Mouse (Mus musculus): ENCODE data around the gene Ankrd55. TPM values are rescaled to one million over a fixed set of nuclear protein-coding genes. Genes with fewer than 3 reads are reported as not detected.
A peak's percentile ranks its signal among the peaks of the same experiment; 100 is the strongest.

Gene Ankrd55
- total RNA-seq (2015; ENCODE audit: low replicate concordance) (not detected in 2 replicates), total RNA-seq (2017; ENCODE audit: low replicate concordance) (not detected in 2 replicates)

DNA sequence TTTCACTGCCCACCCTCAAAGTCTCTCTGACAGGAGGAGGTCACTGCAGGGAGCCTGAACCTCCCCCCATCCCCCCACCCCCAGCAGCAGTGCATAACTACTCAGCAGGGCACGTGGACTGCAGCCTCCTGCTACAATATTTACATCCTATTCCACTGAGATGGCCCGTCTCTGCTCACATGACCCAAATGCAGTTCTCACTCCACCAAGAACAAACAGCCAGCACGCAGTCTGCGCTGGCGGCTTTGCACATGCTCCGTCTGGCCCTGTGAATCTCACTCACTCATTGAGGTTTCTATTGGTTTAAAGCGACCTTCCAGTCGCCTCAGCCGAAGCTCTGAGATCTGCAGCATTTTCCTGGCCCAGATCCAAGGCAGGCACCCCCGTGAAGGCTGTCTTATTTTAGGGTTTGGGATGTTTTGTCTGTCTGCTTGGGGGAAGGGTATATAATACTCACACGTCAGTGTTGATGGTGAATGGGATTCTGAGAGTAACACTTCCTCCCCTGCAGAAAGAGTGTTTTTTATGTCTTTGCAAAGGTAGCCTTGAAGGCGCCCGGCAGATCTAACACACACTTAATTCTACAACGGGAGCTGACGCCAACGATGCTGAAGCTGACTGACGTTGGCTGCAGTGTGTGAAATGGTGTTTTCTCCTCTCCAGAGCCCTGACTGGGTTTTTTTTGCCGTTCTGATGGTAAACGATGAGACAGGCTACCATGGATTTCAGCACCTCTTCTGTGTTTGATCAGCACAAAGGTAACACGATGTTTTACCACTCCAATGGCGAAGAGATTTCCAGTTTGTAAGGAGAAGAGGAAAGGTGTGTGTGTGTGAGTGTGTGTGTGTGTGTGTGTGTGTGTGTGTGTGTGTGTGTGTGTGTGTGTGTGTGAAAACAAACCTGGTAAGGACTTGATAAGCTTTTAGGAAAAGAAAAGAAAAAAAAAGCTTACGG is at the start of gene Ankrd55:
Gene Ankrd55 (plus strand): TSS at position 227 of the 954 bp plus-strand sequence.
- ATAC-seq (replicated peaks; ENCODE audit: low FRiP score, poor library complexity, severe bottlenecking): 0 out of 2 replicates have a peak, but pooled peaks have one; percentile 21

DNA sequence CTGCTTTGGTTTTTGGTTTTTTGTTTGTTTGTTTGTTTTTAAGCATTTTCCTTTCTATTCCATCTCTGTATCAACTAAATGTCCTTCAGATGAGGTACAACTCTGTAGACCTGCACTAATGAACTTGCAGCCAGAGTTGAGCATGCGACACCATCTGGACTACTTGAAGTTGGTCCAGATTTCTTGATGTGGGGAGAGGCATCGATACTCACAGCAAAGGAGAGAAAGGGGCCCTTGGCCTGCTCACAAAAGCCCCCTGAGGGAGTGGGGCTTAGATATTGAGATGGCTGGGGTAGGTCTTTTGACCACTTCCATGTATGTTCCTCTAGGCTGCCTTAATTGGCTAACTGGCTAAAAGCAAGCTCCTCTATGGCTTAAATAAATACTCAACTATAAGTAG is 49.0 kb upstream of the Ankrd55 start:
- no peak for ATAC-seq (replicated peaks; ENCODE audit: low FRiP score, poor library complexity, severe bottlenecking)

DNA sequence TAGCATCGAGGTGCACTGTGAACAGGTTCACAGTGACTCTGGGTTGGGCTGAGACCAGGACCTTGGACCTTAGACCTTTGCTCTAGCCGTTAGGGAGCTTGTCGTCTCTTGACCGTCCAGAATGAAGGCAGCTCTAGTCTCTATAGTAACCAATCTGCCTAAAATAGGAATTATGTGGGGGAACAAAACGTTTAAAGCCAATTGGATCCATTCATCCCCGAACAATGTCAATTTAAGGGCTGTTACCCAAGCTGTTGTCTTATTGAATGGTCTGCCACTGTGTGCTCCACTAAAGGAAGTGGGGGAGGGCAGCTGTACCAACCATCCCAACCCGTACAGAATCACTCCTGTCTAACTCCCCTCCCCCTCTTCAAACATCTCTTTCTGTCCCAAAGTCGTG is 46.8 kb upstream of the Ankrd55 start:
- no peak for ATAC-seq (replicated peaks; ENCODE audit: low FRiP score, poor library complexity, severe bottlenecking)

DNA sequence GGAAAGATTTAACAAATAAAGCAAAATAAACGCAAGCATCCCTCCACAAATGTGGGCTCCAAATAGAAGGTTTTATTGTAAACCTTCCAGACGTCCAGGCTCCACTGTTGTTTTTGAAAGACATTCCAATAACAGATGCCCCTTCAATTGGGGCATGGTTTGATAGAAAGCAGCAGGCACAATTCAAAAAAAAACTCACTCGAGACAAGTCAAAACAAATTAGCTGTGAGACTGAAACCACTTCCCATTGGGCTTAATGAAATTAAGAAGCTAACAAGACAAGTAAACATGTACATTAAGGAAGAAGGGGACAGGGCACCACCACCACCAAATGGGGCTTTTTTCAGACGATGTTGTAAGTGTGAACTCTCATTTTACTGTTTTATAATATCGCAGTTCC is 43.1 kb upstream of the Ankrd55 start:
- no peak for ATAC-seq (replicated peaks; ENCODE audit: low FRiP score, poor library complexity, severe bottlenecking)

DNA sequence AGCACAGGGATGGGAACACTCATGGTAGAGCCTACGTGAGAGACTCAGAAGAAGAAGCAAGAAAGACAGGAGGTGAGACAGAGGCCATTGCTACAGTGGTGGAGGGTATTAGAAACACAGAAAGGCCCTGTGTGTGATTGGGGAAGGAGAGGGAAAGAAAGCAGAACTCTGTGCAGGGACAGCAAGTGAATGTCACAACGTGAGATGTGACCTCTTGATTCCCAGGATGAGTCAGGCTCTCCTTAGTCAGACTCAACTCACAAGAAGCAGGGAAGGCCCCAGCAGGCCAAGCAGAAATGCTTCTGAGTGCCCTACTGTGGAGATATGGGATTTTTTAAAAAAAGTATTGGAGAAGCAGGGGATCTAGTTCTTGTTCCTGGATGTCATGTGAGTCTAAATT is 36.8 kb upstream of the Ankrd55 start:
- no peak for ATAC-seq (replicated peaks; ENCODE audit: low FRiP score, poor library complexity, severe bottlenecking)

DNA sequence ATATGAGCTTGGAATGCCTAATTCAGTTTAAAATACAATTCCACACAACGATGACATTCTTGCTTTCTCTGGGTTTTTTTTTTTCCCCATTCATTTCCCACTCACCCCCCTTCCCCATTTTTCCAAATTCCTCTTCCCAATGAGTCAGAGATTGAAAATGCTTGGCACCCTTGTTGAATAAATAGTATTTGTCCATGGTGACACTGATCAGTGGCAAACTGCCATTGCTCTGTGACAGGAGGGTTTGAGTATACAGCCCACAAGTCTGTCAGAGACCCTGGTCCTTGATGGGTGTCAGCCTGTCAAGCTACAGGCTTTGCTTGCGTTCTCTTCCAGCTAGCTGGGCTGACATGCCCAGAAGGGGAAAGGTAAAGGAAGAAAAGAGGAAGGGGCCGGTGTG is 36.2 kb upstream of the Ankrd55 start:
- ATAC-seq (replicated peaks; ENCODE audit: low FRiP score, poor library complexity, severe bottlenecking): no peak

DNA sequence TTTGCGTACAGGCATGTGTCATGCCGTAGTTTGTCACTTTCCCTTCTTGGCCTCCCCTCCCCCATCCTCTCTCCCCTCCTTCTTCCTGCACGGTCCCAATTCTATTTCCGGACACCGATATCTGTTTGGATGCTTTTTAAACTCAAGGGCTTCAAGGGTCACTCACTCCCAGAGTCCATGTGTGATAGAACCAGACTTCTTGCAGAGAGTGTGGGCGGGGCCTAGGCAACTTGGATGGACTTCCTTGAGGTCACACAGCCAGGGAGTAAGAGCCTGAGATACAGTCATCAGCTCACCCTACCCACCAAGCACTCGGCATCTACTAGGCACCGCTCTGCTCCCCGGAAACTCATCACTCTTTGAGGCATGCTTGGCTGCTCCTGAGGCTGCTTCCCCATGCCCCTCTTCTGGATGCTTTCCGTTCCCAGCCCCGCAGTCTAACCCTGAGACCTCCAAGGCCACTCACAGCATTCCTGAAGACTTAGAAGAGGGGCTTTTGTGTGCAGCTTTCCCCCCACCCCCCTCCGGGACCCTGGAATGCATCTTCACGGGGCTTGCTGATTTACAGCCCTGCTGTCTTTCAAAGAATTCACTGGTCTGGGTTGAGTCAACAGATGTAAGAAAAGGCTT is 35.1 kb upstream of the Ankrd55 start:
- ATAC-seq (replicated peaks; ENCODE audit: low FRiP score, poor library complexity, severe bottlenecking): no peak

DNA sequence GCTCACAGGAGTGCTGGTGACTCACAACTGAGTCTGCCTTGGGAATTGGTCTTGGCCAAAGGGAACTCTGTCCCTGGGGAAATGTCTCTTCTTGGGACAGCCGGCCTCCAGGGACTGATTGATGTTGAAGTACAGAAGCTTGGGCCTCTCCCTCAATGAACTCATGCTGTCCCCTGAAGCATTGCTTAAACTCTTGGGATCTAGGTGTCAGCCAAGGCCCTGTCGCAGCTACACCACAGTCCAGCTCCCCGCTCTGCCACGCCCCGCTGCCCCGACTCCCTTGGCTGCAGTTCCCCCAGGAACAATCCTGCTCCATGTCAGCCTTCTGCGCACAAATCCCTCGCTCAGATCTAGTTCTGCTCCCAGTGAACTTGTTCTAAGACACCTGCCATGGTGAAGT is 34.1 kb upstream of the Ankrd55 start:
- no peak for ATAC-seq (replicated peaks; ENCODE audit: low FRiP score, poor library complexity, severe bottlenecking)

DNA sequence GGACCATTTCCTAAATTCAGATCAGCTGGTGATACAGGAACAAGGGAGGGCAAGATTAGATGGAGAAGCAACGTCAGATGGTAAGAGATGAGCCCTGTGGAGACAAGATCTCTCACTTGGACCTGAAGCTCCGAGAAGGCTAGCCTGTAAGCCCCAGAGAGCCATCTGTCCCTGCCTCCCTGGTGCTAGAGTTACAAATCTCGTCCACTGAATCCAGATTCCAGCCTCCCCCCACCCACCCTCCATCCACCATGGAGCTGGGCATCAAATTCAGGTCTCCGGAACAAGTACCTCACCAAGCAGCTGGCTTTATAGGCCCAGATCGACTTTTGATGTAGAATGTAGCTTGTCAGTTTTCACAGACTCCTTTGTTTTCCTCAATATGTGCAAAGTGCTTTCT is 32.4 kb upstream of the Ankrd55 start:
- ATAC-seq (replicated peaks; ENCODE audit: low FRiP score, poor library complexity, severe bottlenecking): no peak

DNA sequence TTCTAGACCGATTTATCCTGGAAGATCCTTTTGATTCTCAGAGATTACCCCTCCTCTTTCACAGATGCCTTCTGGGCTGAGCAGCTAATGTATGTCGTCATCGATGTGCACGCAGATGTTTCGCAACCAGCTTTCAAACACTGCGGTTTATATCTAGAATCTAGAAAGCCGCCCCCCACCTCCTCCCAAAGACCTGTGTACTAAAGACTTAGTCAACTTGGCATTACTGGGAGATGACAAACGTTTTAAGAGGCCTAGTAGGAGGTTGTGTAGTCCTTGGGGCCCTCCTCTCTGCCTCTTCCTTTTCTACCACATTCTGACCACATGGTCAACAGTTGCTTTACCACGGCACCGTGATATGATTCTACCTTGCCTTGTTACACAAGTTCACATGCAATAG is 29.8 kb upstream of the Ankrd55 start:
- no peak for ATAC-seq (replicated peaks; ENCODE audit: low FRiP score, poor library complexity, severe bottlenecking)

DNA sequence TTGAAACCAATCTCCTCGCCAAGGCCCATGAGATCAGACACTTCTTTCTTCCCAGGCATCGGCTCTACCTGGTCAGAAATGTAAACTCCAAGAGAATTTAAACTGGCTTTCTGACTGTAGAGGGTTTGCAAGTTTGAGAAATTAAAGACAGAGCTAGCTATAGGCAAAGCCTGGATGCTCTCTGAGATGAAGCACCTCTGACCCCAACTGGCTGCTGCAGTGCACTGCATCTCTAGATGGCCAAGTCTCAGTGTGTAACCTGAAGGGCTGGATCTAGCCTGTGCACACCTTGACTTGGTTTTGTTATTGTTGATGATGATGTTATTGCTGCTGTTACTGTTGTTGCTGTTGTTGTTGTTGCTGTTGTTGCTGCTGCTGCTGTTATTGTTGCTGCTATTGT is 28.9 kb upstream of the Ankrd55 start:
- peak; percentile 86 for ATAC-seq (replicated peaks; ENCODE audit: low FRiP score, poor library complexity, severe bottlenecking)

DNA sequence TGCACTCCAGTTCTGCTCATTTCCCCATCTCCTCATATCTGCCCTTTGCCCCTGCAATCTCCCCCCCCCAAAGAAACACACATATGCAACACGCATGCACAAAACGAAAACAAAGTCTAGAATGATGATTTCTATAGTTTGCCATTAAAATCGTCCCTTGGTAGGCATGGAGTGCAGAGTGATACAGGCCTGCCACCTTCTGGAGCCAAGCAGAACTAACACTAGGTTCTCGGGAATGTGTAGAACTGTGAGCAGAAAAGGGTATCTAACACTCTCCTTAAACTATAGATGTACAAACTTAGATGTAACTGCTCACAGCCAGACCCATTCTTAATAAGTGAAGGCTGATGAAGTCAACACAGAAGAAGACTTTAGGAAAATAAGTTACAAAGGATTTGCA is 23.6 kb upstream of the Ankrd55 start:
- ATAC-seq (replicated peaks; ENCODE audit: low FRiP score, poor library complexity, severe bottlenecking): 0 out of 2 replicates have a peak, but pooled peaks have one; percentile 50

DNA sequence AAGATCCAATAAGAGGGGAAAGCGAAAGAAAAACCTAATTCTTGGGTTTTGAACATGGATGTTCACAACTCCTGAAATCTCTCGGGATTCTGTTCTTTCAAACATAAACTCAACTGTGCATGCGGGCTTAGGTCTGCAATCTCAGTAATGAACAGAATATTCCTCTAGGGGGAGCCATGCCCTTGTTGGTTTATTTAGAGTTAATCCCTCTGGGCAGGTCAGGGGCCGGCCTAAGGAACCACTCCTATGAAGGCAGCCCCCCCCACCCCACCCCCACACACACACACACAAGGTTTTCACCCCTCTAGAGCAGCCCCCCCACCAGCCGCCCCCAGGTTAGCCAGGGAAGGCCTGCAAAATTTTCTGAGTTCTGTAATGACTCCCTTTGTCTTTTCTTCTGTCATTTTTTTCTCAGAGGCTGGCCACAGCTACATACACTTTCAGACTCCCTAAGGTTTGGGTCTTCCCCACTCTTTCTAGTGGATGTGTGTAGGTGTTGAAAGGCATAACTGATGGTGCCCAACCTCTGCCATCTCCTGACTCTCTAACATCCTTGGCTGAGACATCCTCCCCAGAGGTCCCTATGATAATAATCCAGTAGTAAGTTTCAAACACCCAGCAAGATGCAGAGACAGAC is 16.2 kb upstream of the Ankrd55 start:
- 0 out of 2 replicates have a peak, but pooled peaks have one; percentile 57 for ATAC-seq (replicated peaks; ENCODE audit: low FRiP score, poor library complexity, severe bottlenecking)

DNA sequence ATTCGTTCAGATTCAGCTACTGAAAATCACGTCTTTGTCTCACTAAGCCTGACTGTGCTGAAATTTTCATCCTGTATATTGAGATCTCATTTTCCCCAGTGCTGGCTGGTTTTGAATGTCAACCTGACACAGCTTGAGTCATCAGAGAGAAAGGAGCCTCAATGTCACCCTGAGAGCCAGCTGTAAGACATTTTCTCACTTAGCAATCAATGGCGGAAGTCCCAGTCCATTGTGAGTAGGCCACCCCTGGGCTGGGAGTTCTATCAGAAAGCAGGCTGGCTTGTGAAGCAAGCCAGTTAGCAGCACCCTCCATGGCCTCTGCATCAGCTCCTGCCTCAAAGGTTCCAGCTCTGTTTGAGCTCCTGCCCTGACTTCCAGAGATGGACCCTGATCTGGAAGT is 13.6 kb upstream of the Ankrd55 start:
- ATAC-seq (replicated peaks; ENCODE audit: low FRiP score, poor library complexity, severe bottlenecking): no peak

DNA sequence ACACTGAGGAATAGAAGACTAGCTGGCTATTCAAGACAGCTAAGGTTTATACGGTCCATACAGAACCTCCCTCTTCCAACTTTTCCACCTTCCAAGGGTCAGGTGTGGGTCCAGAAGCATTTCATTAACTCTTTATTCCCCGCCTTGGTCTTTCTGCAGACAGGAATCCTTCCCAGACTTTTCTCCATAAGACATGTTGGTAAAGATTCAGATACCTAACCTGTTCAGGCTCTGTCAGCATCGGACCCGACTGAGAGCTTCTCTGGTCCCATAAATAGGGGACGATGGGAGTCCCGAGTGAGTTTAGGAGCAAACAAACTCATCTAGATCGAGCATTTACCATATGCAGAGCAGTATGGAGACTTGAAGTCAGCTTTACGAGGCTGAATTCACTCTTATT is 12.3 kb upstream of the Ankrd55 start:
- no peak for ATAC-seq (replicated peaks; ENCODE audit: low FRiP score, poor library complexity, severe bottlenecking)

DNA sequence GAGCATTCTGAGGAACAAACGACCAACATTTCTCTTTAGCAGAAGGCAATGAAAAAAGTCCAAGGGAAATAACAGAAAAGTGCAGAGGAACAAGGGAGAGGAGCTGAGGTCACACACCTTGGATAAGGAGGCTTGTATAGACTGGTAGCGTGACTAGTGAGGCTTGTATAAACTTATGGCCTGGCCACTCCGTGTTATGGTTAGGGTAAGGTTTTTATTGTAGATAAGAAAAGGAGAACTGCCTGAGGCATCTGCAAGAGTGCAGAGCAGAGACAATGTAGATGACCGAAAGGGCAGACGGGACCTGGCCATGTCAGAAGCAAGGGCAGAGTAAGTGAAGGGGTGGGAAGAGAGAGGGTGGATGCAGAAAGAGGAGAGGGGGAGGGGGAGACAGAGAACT is 10.7 kb upstream of the Ankrd55 start:
- ATAC-seq (replicated peaks; ENCODE audit: low FRiP score, poor library complexity, severe bottlenecking): no peak

DNA sequence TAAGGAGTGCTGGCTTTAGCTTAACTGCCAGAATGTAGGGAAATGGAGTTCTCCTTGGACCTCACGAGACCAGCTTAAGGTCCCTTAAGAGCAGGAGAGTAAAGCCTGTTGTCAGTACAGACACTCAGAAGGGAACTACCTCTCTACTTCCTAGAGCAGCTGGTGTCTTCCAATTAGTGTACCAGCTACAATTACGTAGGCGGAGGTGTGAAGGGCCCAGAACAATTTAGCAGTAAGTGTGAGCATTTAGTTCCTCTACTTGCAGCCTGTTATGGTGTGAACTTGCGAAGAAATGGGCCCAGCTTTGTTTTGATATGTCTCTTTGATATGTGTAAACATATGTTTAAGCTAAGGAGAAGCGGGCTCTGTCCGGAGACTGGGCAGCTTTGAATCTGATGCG is 10.0 kb upstream of the Ankrd55 start:
- no peak for ATAC-seq (replicated peaks; ENCODE audit: low FRiP score, poor library complexity, severe bottlenecking)

DNA sequence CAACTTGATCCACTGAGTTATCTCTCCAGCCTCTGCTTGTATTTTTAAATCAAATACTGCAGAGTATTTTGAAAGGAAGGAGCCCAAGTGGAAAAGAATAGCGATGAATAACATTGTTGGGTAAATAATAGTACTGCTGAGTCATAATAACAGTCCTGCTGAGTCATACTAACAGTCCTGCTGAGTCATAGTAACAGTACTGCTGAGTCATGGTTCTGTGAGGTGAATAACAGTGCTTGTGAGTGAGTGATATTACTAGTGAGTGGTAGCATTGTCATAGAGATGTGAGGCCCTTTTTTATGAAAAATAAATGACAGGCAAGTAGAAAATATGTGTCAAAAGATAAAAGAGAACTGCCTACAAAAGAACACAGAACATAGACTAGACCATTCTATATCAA is 1.1 kb upstream of the Ankrd55 start:
- ATAC-seq (replicated peaks; ENCODE audit: low FRiP score, poor library complexity, severe bottlenecking): no peak

DNA sequence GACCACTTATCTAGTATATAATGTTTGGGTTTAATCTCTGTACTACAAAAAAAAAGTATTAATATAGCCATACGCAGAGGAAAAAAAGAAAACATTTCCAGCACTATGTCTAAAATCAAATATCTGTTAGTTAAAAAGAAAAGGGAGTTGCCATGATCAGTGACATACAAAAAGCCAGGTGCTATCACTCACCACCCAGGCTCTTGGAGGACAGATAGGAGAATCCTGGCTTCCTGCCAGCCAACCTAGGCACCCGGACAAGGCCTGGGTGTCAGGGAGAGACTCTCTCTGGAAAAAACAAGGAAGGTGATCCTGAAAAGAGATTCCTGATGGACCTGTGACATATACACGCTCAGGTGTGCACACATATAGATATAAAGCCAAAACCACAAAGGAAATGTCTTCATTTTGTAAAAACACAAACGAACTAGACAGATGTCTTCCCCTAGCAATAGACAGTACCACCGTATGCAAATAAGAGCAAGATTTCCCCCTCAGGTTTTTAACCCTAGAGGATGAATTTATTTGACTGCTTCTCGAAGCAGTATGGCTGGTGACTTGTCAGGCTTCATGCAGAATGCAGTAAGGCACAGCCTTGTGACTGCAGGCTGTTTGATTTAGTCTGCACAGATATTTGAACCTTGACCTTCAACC is 553 bp upstream of the Ankrd55 start:
- ATAC-seq (replicated peaks; ENCODE audit: low FRiP score, poor library complexity, severe bottlenecking): no peak

DNA sequence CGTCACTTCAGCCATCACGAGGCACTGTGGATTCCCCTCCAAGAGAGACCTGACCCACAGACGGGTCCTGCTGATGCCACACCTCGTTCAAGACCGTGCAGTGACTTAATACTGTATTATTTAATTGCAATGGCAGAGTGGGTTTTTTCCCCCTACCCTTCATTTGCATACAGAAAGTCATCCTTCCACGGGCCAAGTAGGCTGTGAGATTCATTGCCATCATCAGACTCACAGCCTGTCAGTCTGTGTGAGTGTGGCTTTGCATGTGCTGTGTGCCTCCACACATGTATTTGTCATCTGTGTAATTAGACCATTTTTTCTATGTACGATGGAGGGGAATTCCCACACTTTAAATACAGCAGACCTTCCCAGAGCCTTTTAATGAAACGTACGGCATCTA is 1.1 kb downstream of the Ankrd55 start:
- no peak for ATAC-seq (replicated peaks; ENCODE audit: low FRiP score, poor library complexity, severe bottlenecking)
